Mouse (Mus musculus) fat pad, adult 2 months (tissue): ENCODE results near the gene Gm17334.

ENCODE experiments used
- DNase-seq: peaks from one replicate; pipeline ENCODE4 v3.0.0-alpha.2; 2011; ENCODE audit warnings: low read depth, low spot score; ENCODE audit errors: extremely low read depth

The Gm17334 gene

GRCm38 (mm10) chr11:53797386-53797920 is 24.5 kb upstream of the Gm17334 start:
- peak; percentile 56 for DNase-seq

GRCm38 (mm10) chr11:53796409-53797151 is 23.6 kb upstream of the Gm17334 start:
- no peak for DNase-seq

- DNase-seq: no peak
Measured at GRCm38 (mm10) chr11:53795813-53796212, 22.8 kb upstream of the Gm17334 start.

GRCm38 (mm10) chr11:53794671-53795557 is 21.9 kb upstream of the Gm17334 start:
- no peak for DNase-seq

- no peak for DNase-seq
Measured at GRCm38 (mm10) chr11:53794015-53794414, 21.0 kb upstream of the Gm17334 start.

GRCm38 (mm10) chr11:53792986-53793385 is 20.0 kb upstream of the Gm17334 start:
- no peak for DNase-seq

- DNase-seq: no peak
Measured at GRCm38 (mm10) chr11:53789277-53789676, 16.3 kb upstream of the Gm17334 start.

GRCm38 (mm10) chr11:53788196-53788595 is 15.2 kb upstream of the Gm17334 start:
- DNase-seq: no peak

GRCm38 (mm10) chr11:53786058-53787031 is 13.4 kb upstream of the Gm17334 start:
- no peak for DNase-seq

GRCm38 (mm10) chr11:53785311-53785936 is 12.4 kb upstream of the Gm17334 start:
- DNase-seq: no peak

GRCm38 (mm10) chr11:53783288-53783687 is 10.3 kb upstream of the Gm17334 start:
- no peak for DNase-seq

- no peak for DNase-seq
Measured at GRCm38 (mm10) chr11:53781964-53782363, 9.0 kb upstream of the Gm17334 start.

GRCm38 (mm10) chr11:53781201-53781775 is 8.3 kb upstream of the Gm17334 start:
- DNase-seq: no peak

- DNase-seq: no peak
Measured at GRCm38 (mm10) chr11:53780262-53780661, 7.3 kb upstream of the Gm17334 start.

GRCm38 (mm10) chr11:53779808-53780207 is 6.8 kb upstream of the Gm17334 start:
- no peak for DNase-seq

GRCm38 (mm10) chr11:53778455-53778854 is 5.5 kb upstream of the Gm17334 start:
- no peak for DNase-seq

GRCm38 (mm10) chr11:53777736-53778135 is 4.7 kb upstream of the Gm17334 start:
- DNase-seq: no peak

GRCm38 (mm10) chr11:53774659-53775255 is 1.8 kb upstream of the Gm17334 start:
- no peak for DNase-seq

- no peak for DNase-seq
Measured at GRCm38 (mm10) chr11:53773641-53774360, 814 bp upstream of the Gm17334 start.
